ENCODE assay signal across 9 mouse cellular contexts in the genomic region with DNA sequence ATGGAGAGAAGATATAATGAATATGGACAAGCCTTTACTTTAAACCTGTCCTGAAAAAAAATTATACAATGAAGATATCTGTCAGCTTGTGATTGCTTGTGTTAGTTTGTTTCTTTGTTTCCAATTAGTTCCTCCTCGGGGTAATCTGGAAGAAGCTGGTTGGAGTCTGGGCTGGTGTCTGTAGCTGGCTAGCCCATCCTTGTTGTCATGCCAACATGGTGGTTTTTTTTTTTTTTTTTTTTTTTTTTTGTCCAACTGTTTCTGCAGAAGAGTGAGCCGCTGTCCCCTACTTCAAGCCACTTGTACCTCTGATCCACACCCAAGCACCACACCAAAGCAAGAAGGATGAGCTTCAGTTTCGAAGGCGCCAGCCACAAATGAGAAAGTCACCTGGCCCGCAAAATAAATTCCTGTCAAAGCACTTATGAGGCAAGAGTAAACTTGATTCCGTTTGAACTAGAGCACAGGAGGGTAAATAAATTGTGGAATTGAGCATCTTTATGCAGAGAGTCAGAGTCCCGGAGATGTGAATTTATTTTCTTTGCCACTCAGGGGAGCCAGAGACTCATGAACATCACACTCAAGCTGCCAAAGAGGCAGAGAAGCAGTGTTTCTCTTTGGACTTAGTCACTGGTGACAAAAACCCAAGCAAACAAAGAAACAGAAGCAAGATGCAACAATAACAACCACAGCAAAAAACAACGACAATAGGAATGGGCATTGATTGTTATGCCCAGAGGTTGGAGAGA. TPM values are rescaled to one million over a fixed set of nuclear protein-coding genes. Genes with fewer than 3 reads are reported as not detected.
DNase-seq lines count a peak whose midpoint lies in the region; ATAC-seq and TF ChIP-seq lines count a peak whose summit lies in the region.
"Had no signal": no experiment of that assay in that cellular context is flagged by ENCODE, and none has a peak within 500 bp of the region (broad histone marks: within the 10 kb centered on the region; RNA-seq: fewer than 3 reads in every experiment).

No protein-coding gene starts in this region.

- WGBS in midbrain, embryonic 13.5 days: 65% methylated on average over 8 of the region's 8 CpGs

- H3K27ac ChIP-seq in cortical plate, adult 2 months (ENCODE audit: insufficient read depth, low read length): no peak overlapping the region
- H3K27ac ChIP-seq in midbrain, embryonic 13.5 days: no peak overlapping the region

- H3K4me3 ChIP-seq in cortical plate, adult 2 months (ENCODE audit: insufficient read depth, low read length): no peak overlapping the region
- H3K4me3 ChIP-seq in midbrain, embryonic 13.5 days (replicated peaks): no peak overlapping the region

- H3K9me3 ChIP-seq in midbrain, embryonic 13.5 days: no peaks in the 10 kb centered on the region

- DNase-seq in layer of hippocampus, adult 11-12 months (ENCODE audit: low spot score): peak; percentile 34
- no peak for DNase-seq in layer of hippocampus, postnatal 25 days (ENCODE audit: extremely low spot score in 1 of 2, low spot score in 1 of 2)
- peak; percentile 65 for DNase-seq in MEL-GATA-1-ER (ENCODE audit: extremely low read depth, low read depth)
- no peak for DNase-seq in lung, postnatal 36 days
- DNase-seq in frontal cortex, postnatal 14 days (ENCODE audit: low spot score in 2 of 2): no peak
- DNase-seq: cerebellum, postnatal 36 days; right cerebral cortex, postnatal 14 days had no signal

- H3K9ac ChIP-seq in midbrain, embryonic 13.5 days (replicated peaks): no peak overlapping the region

- no peaks in the 10 kb centered on the region for H3K36me3 ChIP-seq in midbrain, embryonic 13.5 days

- H3K27me3 ChIP-seq in midbrain, embryonic 13.5 days: no peaks in the 10 kb centered on the region

- H3K4me2 ChIP-seq in midbrain, embryonic 13.5 days (replicated peaks): no peak overlapping the region

- H3K4me1 ChIP-seq in cortical plate, adult 2 months (ENCODE audit: control insufficient read depth, insufficient read depth, low read length): peaks cover 4% of the 10 kb centered on the region
- peaks cover 26% of the 10 kb centered on the region for H3K4me1 ChIP-seq in midbrain, embryonic 13.5 days (replicated peaks)

- TF ChIP-seq CTCF in cortical plate, adult 2 months (IDR thresholded peaks at IDR 0.05; ENCODE audit: extremely low read depth, insufficient read depth, low read length): peak; percentile 62

- TF ChIP-seq POLR2A in cortical plate, adult 2 months (IDR thresholded peaks at IDR 0.05; ENCODE audit: extremely low read depth, insufficient read depth, low read length): no peak

- peak; percentile 70 for ATAC-seq in midbrain, embryonic 13.5 days

RNA-seq across cellular contexts. Expression of a gene that starts 11.4 kb away (rescaled TPM):
- total RNA-seq in layer of hippocampus, postnatal 25 days (2021): 100 to 1,000 TPM; 326 to 347 TPM
- polyA plus RNA-seq in cortical plate, adult 2 months (2012; rRNA removed): 209 and 217 TPM in 2 replicates
- 90.5 and 101 TPM in 2 replicates for polyA plus RNA-seq in midbrain, embryonic 13.5 days (2015; fragmentation: Nextera tagmentation; extraction: Ambion mirVana)

RNA-seq across cellular contexts. Expression of a gene that starts 30.5 kb away (rescaled TPM):
- total RNA-seq in layer of hippocampus, postnatal 25 days (2021): 10 to 100 TPM; 12.3 to 14.5 TPM
- polyA plus RNA-seq in cortical plate, adult 2 months (2012; rRNA removed): 14.2 and 17.0 TPM in 2 replicates
- polyA plus RNA-seq in midbrain, embryonic 13.5 days (2015; fragmentation: Nextera tagmentation; extraction: Ambion mirVana): 13.6 and 13.9 TPM in 2 replicates

Comparison
In these comparisons a context has a peak if more than half of its experiments do, and no peak if none do; other contexts are left out.
1. DNase-seq: peak in layer of hippocampus, adult 11-12 months (single experiment) and MEL-GATA-1-ER (single experiment); none in layer of hippocampus, postnatal 25 days (0 of 2), lung, postnatal 36 days (single experiment) and frontal cortex, postnatal 14 days (0 of 2).